Mouse (Mus musculus) cerebellum, postnatal 36 days (tissue): Measurements from ENCODE around the gene Pcx.

Experiments
- DNase-seq, 2 experiments: peaks; one replicate each; pipeline ENCODE4 v3.0.0; 2021 to 2022; ENCODE audit warnings: mixed read lengths in 2 of 2

Gene Pcx

GRCm38 (mm10) chr19:4624406-4625178 is 114.3 kb downstream of the Pcx start:
- DNase-seq, result no peak

DNA sequence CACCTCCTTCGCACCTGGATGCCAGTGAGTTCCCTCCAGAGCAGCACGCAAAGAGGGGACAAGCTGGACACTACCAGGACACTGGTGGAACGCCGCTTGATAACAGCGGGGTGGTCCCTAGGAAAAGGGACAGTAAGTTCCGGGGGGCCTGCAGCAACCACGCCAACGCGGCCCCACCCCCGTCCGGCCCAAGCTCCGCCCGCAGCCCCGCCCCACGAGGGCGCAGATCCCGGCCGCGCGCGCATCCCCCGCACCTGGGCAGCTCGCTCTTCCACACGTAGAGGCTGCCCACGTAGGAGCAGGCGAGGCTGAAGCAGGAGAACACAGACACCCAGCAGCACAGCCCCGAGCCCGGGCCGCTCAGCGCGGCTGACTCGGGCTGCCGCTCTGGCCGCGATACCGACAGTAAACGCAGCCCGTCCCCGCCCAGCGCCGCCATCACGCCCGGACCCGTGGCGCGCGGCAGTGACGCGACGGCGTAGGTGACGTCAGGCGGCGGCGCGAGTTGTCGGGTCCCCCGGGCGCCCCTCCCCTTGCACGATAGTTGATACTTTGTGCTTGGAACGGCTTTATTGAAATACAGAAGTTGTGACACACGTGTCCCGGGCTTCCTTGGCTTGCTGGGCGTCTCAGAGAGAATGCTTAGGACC is 115.0 kb downstream of the Pcx start, which contains the start of gene Rce1:
Rce1 (minus strand) TSS at position 463 of the 650 bp plus-strand sequence.
- DNase-seq, result peak; percentile 90

- DNase-seq, result no peak
Observed at GRCm38 (mm10) chr19:4625829-4626535, 115.7 kb downstream of the Pcx start.

DNA sequence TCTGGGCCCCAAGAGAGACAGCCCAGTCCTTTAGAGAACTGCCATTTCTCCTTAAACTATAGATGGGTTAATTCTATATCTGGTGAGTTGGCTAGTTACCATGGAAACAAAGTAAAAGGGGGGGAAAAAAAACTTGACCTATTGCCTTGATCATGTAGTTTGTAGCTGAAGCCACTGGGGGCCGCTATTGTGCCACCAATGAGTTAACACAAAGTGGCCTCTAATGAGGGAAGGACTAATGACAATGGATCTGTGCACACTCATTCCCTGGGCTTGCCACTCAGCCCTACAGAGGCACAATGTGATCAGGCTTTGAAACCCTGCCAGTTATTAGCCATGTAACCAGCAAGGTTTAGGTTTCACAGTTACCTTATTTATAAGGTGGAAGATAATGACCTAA is 118.5 kb downstream of the Pcx start:
- DNase-seq, result peak; percentile 84 to 86

DNA sequence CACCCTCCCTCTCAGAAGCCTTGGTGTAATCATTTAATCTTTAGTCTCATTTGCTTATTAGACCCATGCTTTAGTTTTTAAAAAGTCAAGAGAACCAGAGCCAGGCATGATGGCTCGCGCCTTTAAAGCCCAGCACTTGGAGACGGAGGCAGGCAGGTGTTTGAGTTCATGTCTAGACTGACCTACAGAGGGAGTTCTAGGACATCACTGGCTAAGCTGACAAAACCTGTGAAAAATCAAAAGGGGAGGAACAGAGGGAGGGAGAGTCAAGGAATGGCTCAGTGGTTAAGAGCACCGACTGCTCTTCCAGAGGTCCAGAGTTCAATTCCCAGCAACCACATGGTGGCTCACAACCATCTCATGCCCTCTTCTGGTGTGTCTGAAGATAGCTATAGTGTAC is 125.7 kb downstream of the Pcx start:
- no peak for DNase-seq

- DNase-seq, result peak; percentile 75 to 77
Observed at GRCm38 (mm10) chr19:4644271-4644670, 134.0 kb downstream of the Pcx start.

GRCm38 (mm10) chr19:4646917-4647492 is 136.7 kb downstream of the Pcx start:
- no peak for DNase-seq

- peak; percentile 43 to 53 for DNase-seq
Observed at GRCm38 (mm10) chr19:4658156-4658555, 147.9 kb downstream of the Pcx start.

DNA sequence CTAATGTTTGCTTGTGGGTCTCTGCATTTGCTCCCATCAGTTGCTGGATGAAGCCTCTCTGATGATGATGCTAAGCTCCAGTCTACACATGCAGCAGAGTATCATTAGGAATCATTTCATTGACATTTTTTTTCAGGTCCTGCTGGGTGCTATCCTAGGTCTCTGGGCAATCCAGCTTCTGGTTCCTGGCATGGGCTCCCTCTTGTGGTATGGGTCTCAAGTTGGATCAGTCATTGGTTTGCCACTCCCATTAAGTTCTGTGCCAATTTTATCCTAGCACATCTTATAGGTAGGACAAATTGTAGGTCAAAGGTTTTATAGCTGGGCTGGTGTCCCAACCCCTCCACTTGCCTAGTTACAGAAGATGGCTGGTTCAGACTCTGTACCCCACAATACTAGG is 156.5 kb downstream of the Pcx start:
- DNase-seq, result no peak

GRCm38 (mm10) chr19:4670776-4671175 is 160.5 kb downstream of the Pcx start:
- DNase-seq, result no peak
